Mouse (Mus musculus): ENCODE data around the gene Gm14295. TPM values are rescaled to one million over a fixed set of nuclear protein-coding genes. Genes with fewer than 3 reads are reported as not detected.
"Not testable (repeated sequence)": the region's sequence is repeated elsewhere in the genome, so short reads cannot be mapped to it uniquely, and the experiment has no call there.

Gm14295 gene
- 14.6 and 18.2 TPM in 2 replicates for polyA plus RNA-seq (2015; fragmentation: Nextera tagmentation; extraction: Ambion mirVana)

DNA sequence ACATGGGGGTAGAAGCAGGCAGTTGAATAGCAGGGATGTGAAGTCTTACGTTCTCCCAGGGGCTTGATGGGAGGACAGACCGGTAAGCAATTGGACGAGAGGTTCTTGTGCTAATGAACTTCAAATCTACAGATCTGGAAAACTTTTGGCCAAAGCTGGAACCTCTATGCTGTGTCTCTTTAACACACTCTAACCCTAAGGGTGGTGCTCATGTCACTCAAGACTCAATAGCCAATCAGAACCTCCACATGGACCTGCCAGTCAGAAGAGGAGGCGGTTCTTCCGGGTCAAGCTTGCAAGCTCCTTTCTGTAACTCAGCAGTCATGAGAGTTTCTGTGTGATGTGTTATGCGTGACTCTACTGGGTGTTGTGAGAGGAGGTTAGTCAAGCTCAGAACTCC, at the start of gene Gm14295:
Gm14295 (plus strand) TSS at position 301 of the 400 bp plus-strand sequence.
- ATAC-seq (ENCODE audit: low FRiP score, low TSS enrichment); DNase-seq (ENCODE audit: low spot score); H3K9me3 ChIP-seq (ENCODE audit: control insufficient read depth, low read length); H3K36me3 ChIP-seq (ENCODE audit: control insufficient read depth, insufficient read depth, low read length); H3K4me1 ChIP-seq (replicated peaks; ENCODE audit: control insufficient read depth, insufficient read depth); H3K9ac ChIP-seq (ENCODE audit: low read length); H3K27me3 ChIP-seq (ENCODE audit: control insufficient read depth, insufficient read depth, low read length); H3K27ac ChIP-seq (replicated peaks): not testable (repeated sequence)
- peak within 1 kb of the TSS; percentile 42 for H3K4me2 ChIP-seq (replicated peaks; ENCODE audit: low read depth)
- no CpG with 5 or more reads among the region's 6 CpGs for WGBS
- H3K4me3 ChIP-seq (ENCODE audit: low read depth, low read length) = peak within 1 kb of the TSS; percentile 29

DNA sequence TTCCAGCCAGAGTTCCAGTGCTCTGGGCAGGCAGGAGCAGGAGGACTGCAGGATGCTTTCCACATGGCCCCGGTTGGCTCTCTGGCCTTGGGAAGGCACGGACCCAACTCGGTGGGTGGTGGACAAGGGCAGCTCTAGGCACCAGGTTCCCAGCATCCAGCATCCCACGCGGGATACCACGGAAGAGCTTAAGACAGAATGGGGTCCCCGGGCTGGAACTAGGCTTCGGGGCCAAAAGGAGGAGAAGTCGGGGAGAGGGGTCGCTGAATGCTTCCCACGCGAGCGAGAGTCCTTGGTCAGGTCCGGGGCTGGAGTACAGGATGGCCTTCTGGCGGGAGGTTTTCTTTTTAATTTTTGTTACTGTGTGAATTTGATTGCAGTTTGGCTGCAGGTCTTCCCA, 373 bp downstream of the Gm14295 start:
- H3K9ac ChIP-seq (ENCODE audit: low read length); H3K9me3 ChIP-seq (ENCODE audit: control insufficient read depth, low read length); H3K27me3 ChIP-seq (ENCODE audit: control insufficient read depth, insufficient read depth, low read length); H3K36me3 ChIP-seq (ENCODE audit: control insufficient read depth, insufficient read depth, low read length); DNase-seq (ENCODE audit: low spot score); ATAC-seq (ENCODE audit: low FRiP score, low TSS enrichment); H3K27ac ChIP-seq (replicated peaks); H3K4me1 ChIP-seq (replicated peaks; ENCODE audit: control insufficient read depth, insufficient read depth): not testable (repeated sequence)
- peak overlapping the region; percentile 29 for H3K4me3 ChIP-seq (ENCODE audit: low read depth, low read length)
- H3K4me2 ChIP-seq (replicated peaks; ENCODE audit: low read depth) = peak overlapping the region; percentile 42
- 6% methylated on average over 13 of the region's 15 CpGs for WGBS

GRCm38 (mm10) chr2:176830840-176831239, 32.4 kb downstream of the Gm14295 start, which contains the start of gene Gm14408:
Gene Gm14408 (plus strand): TSS chr2:176831140.
- not testable (repeated sequence) for H3K9ac ChIP-seq (ENCODE audit: low read length); H3K4me3 ChIP-seq (ENCODE audit: low read depth, low read length); H3K4me2 ChIP-seq (replicated peaks; ENCODE audit: low read depth); ATAC-seq (ENCODE audit: low FRiP score, low TSS enrichment); H3K36me3 ChIP-seq (ENCODE audit: control insufficient read depth, insufficient read depth, low read length); H3K27ac ChIP-seq (replicated peaks); H3K9me3 ChIP-seq (ENCODE audit: control insufficient read depth, low read length); H3K27me3 ChIP-seq (ENCODE audit: control insufficient read depth, insufficient read depth, low read length); H3K4me1 ChIP-seq (replicated peaks; ENCODE audit: control insufficient read depth, insufficient read depth); DNase-seq (ENCODE audit: low spot score)
- WGBS = 81% methylated on average over 1 of the region's 3 CpGs

Other genes with a start within 250 kb of the Gm14295 start
- 6.4 and 8.2 TPM in 2 replicates for gene Gm14308, start 162.3 kb upstream of the Gm14295 start, polyA plus RNA-seq (2015; fragmentation: Nextera tagmentation; extraction: Ambion mirVana)
- 5.9 and 6.0 TPM in 2 replicates for gene Zfp973, start 128.1 kb upstream of the Gm14295 start, polyA plus RNA-seq (2015; fragmentation: Nextera tagmentation; extraction: Ambion mirVana)
- 19.3 and 21.4 TPM in 2 replicates for gene Gm14305, start 90.3 kb upstream of the Gm14295 start, polyA plus RNA-seq (2015; fragmentation: Nextera tagmentation; extraction: Ambion mirVana)
- not detected in 2 replicates for gene Gm14408, start 32.5 kb downstream of the Gm14295 start, polyA plus RNA-seq (2015; fragmentation: Nextera tagmentation; extraction: Ambion mirVana)
- 4.4 and 6.6 TPM in 2 replicates for gene Gm14296, start 129.2 kb downstream of the Gm14295 start, polyA plus RNA-seq (2015; fragmentation: Nextera tagmentation; extraction: Ambion mirVana)
- 7.9 and 8.9 TPM in 2 replicates for gene Gm14419, start 202.3 kb downstream of the Gm14295 start, polyA plus RNA-seq (2015; fragmentation: Nextera tagmentation; extraction: Ambion mirVana)